Mouse (Mus musculus): Measurements from ENCODE around the gene Naa80. TPM values are rescaled to one million over a fixed set of nuclear protein-coding genes. Genes with fewer than 3 reads are reported as not detected.

The Naa80 gene
- polyA plus RNA-seq, 1 experiment: 35.5 TPM

DNA sequence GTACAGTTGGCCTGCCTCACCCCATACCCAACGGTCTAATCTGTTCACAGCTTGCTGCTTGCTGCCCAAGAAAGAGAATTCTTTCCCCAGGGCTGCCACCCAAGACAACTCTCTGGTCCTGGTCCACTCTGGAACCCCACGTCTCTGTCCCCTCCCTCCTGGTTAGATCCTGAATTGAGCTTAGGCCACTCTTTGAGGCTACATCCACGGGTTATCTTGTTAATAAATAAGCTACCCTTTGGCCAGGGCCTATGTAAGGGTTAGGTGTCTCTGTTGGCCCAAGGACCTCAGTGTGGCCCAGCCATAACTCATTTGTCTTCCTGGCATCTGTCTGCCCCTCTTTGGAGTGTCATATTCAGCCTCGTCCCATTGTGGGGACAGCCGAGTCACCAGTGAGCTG lies 19.7 kb downstream of the Naa80 start:
- TF ChIP-seq GATA1 (IDR thresholded peaks at IDR 0.05; ENCODE audit: low read length): no peak

DNA sequence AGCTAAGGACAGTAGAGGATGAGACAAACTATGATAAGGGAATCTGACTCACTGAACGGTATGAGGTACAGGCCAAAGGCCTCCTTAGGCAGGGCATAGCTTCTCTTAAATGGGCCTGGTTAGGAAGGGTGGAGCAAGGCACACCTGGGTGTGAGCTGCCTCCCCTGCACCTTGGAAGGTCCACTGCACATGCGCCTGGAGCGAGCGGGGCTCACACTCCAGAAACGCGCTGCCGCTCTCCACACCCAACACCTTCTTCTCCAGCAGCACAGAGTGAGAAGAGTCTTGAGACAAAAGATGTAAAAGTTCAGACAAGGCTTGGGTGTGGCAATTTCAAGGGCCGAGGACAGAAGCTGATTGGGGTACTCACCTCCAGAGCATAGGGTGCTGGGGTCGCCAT lies 20.7 kb downstream of the Naa80 start:
- TF ChIP-seq GATA1 (IDR thresholded peaks at IDR 0.05; ENCODE audit: low read length): no peak

DNA sequence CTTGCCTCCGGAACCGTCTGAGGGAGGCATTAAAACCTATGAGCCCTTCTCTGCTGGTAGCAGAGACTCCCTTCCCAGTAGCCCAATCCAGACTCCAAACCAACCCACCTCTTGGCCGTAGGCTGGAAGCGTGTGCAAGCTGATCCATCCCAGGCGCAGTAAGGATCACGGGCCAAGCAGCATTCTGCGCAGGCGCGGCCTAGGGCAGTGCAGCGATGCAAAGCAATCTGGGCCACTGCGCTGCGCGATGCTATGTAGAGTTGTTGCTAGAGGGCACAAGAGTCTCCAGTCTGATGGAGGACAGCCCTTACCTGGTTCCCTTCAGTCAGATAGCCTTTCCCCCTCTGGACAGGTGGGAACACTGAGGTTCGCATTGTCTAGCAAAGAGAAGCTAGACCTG lies 21.2 kb downstream of the Naa80 start:
- no peak for TF ChIP-seq GATA1 (IDR thresholded peaks at IDR 0.05; ENCODE audit: low read length)

DNA sequence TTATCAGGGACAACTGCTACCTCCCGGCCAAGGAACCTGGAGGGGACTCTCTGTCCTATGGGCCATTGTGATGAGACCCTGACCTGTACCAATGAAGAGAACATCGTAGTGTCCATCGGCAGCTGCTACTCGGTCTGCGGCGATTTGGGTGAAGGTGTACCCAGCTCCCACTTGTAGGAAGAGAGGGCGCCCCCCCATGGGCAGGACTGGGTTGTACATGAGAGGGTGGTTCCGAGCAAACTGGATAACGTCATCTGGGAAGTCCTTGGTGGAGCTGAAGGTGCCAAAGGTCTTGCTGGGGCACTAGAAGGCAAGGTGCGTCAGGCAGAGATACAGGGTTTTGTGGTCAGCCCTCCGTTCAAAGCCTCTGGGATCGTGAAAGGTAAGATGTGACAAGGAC lies 22.1 kb downstream of the Naa80 start:
- no peak for TF ChIP-seq GATA1 (IDR thresholded peaks at IDR 0.05; ENCODE audit: low read length)

- no peak for TF ChIP-seq GATA1 (IDR thresholded peaks at IDR 0.05; ENCODE audit: low read length)
Measured at GRCm38 (mm10) chr9:107601275-107601674, 22.6 kb downstream of the Naa80 start.

GRCm38 (mm10) chr9:107602068-107602648 lies 23.5 kb downstream of the Naa80 start:
- no peak for TF ChIP-seq GATA1 (IDR thresholded peaks at IDR 0.05; ENCODE audit: low read length)

GRCm38 (mm10) chr9:107603251-107603650 lies 24.6 kb downstream of the Naa80 start:
- TF ChIP-seq GATA1 (IDR thresholded peaks at IDR 0.05; ENCODE audit: low read length): no peak

GRCm38 (mm10) chr9:107605041-107605661 lies 26.5 kb downstream of the Naa80 start:
- no peak for TF ChIP-seq GATA1 (IDR thresholded peaks at IDR 0.05; ENCODE audit: low read length)

- no peak for TF ChIP-seq GATA1 (IDR thresholded peaks at IDR 0.05; ENCODE audit: low read length)
Measured at GRCm38 (mm10) chr9:107606591-107606990, 27.9 kb downstream of the Naa80 start.

GRCm38 (mm10) chr9:107607036-107607435 lies 28.3 kb downstream of the Naa80 start:
- no peak for TF ChIP-seq GATA1 (IDR thresholded peaks at IDR 0.05; ENCODE audit: low read length)

DNA sequence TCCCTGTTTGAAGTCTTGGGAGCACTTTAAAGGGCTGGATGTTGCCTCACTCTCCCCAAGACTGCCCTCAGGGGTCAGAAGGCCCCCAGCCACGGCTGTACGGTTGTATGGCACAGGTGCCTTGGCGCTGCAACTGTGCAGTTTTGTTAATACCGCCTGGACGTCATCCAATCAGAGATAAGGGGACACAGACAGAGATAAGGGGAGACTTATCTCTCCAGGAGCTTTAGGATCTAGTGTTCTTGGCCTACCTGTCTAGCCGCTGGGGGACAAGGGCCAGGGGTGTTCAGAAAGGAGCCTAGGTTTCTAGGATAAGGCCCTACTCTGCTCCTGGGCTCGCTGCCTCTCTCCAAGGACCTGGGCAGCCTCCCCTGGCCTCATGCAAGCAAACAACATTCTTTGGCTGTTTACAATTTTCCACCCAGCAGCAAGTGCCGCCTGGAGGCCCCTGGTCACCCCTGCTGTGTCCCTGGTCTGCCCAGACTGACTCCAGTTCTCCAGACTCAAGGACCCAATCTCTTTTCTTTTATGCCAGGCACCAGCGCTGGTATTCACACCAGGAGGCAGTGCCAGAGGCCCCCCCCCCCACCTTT lies 29.1 kb downstream of the Naa80 start:
- no peak for TF ChIP-seq GATA1 (IDR thresholded peaks at IDR 0.05; ENCODE audit: low read length)

DNA sequence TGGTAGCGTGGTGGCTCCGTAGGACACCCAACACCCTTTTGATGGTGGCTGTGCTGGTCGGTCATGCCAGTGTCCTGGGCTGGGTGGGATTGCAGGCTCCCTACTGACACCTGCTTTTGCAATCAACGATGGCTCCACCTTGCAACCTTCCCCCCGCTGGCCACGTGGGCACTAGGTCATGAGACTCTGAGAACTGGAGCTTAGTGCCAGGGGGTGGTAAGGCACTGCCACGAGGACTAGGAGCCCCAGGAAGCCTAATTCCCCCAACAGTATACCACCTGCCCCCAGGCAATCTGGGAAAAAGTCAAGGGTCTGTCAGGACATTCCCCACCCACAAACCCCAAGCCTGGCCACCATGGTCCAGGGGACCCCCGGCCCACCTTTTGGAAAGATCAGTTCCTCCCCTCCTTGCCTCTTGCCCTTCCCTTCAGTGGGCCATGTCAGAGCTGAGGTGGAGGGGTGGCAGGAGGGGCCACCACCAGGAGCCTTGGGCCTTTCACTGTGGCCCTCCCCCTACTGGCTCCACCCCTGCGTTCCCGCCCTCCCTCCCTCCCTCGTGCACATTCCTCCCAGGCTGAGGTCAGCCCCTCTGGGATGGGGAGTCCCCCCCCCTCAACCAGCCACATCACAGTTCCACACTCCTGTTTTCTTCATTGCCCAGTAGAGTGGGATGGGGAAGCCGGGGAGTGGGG lies 30.2 kb downstream of the Naa80 start, which contains the start of gene Sema3b:
Gene Sema3b (minus strand): TSS at position 489 of the 692 bp plus-strand sequence.
- TF ChIP-seq GATA1 (IDR thresholded peaks at IDR 0.05; ENCODE audit: low read length): no peak

DNA sequence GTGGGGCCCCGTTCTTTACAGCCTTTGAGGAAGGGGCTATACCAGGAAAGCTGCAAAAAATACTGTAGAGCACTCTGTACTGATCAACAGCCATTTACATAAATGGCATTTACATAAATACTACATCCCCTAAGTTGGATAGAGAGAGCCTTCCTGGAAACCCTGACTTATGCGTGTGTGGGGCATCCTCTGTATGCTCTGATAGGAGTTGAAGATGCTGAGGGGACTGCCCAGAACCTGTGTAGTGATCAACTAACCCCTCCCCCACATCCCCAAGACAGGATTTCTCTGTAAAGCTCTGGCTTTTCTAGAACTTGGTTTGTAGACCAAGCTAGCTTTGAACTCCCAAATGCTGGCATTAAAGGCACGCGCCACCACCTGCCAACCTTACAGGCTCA lies 30.7 kb downstream of the Naa80 start:
- no peak for TF ChIP-seq GATA1 (IDR thresholded peaks at IDR 0.05; ENCODE audit: low read length)

GRCm38 (mm10) chr9:107611456-107612190 lies 32.9 kb downstream of the Naa80 start:
- TF ChIP-seq GATA1 (IDR thresholded peaks at IDR 0.05; ENCODE audit: low read length): no peak

GRCm38 (mm10) chr9:107612191-107612944 lies 33.7 kb downstream of the Naa80 start:
- TF ChIP-seq GATA1 (IDR thresholded peaks at IDR 0.05; ENCODE audit: low read length): no peak
